Mouse (Mus musculus) cerebellum, adult 2 months (tissue): ENCODE measurements at regions not wholly inside any gene's neighbourhood (a gene's known extent, or its start where the extent isn't known, plus 50 kb on each side); places are given as distances from the start of the nearest gene placed in this dataset.

Experiments used
- CTCF ChIP-seq: fragments of 200-500 bp; IDR thresholded peaks from 2 replicates; pipeline ENCODE4 v1.5.1; 2011; ENCODE audit warnings: low read depth, mild to moderate bottlenecking, control low read depth, low read length, moderate library complexity, borderline replicate concordance; ENCODE audit not compliant: insufficient read depth
- POLR2A ChIP-seq: fragments of 200-500 bp; IDR thresholded peaks from 2 replicates; pipeline ENCODE4 v1.6.1; 2011; ENCODE audit warnings: low read length, control low read depth, borderline replicate concordance; ENCODE audit not compliant: insufficient read depth

DNA sequence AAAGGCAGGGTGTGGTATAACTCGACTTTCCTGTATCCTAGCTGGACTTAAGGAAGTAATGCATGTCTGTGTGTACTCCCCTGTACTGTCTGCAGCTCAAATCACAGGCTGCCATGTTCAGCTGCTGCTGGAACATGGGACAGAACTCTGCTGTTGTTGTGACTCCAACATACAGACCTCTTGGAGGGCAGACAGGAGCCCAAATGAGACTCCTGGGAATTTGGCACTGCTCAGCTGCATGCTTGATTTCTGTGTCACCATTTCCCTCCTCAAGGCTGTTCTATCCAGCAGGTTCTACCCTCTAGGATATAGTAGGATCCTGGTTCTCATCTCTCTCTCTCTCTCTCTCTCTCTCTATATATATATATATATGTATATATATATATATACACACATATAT lies 125.0 kb downstream of the Dll1 start:
- no peak for TF ChIP-seq POLR2A
- TF ChIP-seq CTCF = no peak
